Mouse (Mus musculus) CH12.LX (cell line): ENCODE measurements around the gene Ccdc120.

ENCODE experiments used
- CTCF ChIP-seq, 2 experiments: IDR thresholded peaks in 1 of 2; conservative IDR thresholded peaks in 1 of 2; 2 replicates each; pipeline ENCODE4 v1.5.1; 2011 to 2012; ENCODE audit warnings: low read depth in 2 of 2, low read length in 2 of 2, improper control_type of control experiment in 1 of 2, inconsistent platforms in 1 of 2, mild to moderate bottlenecking in 1 of 2, moderate library complexity in 1 of 2
- ELF1 ChIP-seq: IDR thresholded peaks from 2 replicates; pipeline ENCODE4 v1.6.1; 2014; ENCODE audit warnings: low read depth, mild to moderate bottlenecking, inconsistent platforms, low read length, improper control_type of control experiment
- EP300 ChIP-seq: IDR thresholded peaks from 2 replicates; pipeline ENCODE4 v1.6.1; 2011; ENCODE audit warnings: low read length, improper control_type of control experiment
- MAFK ChIP-seq: IDR thresholded peaks from 2 replicates; pipeline ENCODE4 v1.6.1; 2011; ENCODE audit warnings: low read length, improper control_type of control experiment; ENCODE audit not compliant: insufficient replicate concordance
- MAX ChIP-seq: IDR thresholded peaks from 2 replicates; pipeline ENCODE4 v1.6.1; 2011; ENCODE audit warnings: low read length, improper control_type of control experiment
- MAZ ChIP-seq: IDR thresholded peaks from 2 replicates; pipeline ENCODE4 v1.6.1; 2012; ENCODE audit warnings: low read depth, mild to moderate bottlenecking, inconsistent platforms, low read length, improper control_type of control experiment, moderate library complexity
- MEF2A ChIP-seq: IDR thresholded peaks from 2 replicates; pipeline ENCODE4 v1.6.1; 2014; ENCODE audit warnings: low read depth, mild to moderate bottlenecking, inconsistent platforms, low read length, improper control_type of control experiment, borderline replicate concordance
- NELFE ChIP-seq: IDR thresholded peaks from 2 replicates; pipeline ENCODE4 v1.6.1; 2011; ENCODE audit warnings: low read depth, low read length, improper control_type of control experiment
- POLR2A ChIP-seq: IDR thresholded peaks from 2 replicates; pipeline ENCODE4 v1.6.1; 2011; ENCODE audit warnings: low read depth, mild to moderate bottlenecking, improper control_type of control experiment, low read length
- TCF12 ChIP-seq: IDR thresholded peaks from 2 replicates; pipeline ENCODE4 v1.6.1; 2014; ENCODE audit warnings: low read depth, mild to moderate bottlenecking, inconsistent platforms, low read length, improper control_type of control experiment
- USF1 ChIP-seq: IDR thresholded peaks from 2 replicates; pipeline ENCODE4 v1.6.1; 2014; ENCODE audit warnings: low read depth, mild to moderate bottlenecking, inconsistent platforms, low read length, improper control_type of control experiment
- ZC3H11A ChIP-seq: IDR thresholded peaks from 2 replicates; pipeline ENCODE4 v1.6.1; 2012; ENCODE audit warnings: low read depth, mild to moderate bottlenecking, inconsistent platforms, low read length, improper control_type of control experiment
- ZKSCAN1 ChIP-seq: IDR thresholded peaks from 2 replicates; pipeline ENCODE4 v1.6.1; 2012; ENCODE audit warnings: low read depth, inconsistent platforms, low read length, improper control_type of control experiment, borderline replicate concordance
- ZNF384 ChIP-seq: IDR thresholded peaks from 2 replicates; pipeline ENCODE4 v1.6.1; 2012; ENCODE audit warnings: low read depth, low read length, improper control_type of control experiment, inconsistent platforms

DNA sequence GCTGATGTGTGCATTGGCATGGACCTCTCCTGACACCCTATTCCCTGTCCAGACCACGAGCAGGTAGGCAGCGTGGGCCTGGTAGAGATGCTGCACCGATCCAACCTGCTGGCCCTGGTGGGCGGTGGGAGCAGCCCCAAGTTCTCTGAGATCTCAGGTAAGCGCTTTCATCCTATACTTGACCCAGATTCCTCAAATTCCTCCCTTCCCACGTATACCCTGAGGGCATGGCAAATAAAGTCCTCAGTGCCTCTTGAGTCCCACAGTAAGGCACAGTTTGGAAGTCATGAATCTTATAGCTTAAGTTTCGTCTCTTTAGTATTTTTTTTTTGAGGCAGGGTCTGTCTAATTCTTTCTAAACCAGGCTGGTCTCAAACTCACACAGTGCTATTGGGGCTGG is 26.6 kb downstream of the Ccdc120 start:
- TF ChIP-seq CTCF (conservative IDR thresholded peaks at IDR 0.05 in 1 of 2, IDR thresholded peaks at IDR 0.05 in 1 of 2; ENCODE audit: low read depth in 2 of 2, low read length in 2 of 2) (no peak), MAZ (no peak), MAX (no peak), EP300 (no peak), POLR2A (no peak), MEF2A (no peak), USF1 (no peak), ELF1 (no peak), ZC3H11A (no peak), ZKSCAN1 (no peak), MAFK (no peak), TCF12 (no peak), NELFE (no peak), ZNF384 (no peak)
